Mouse (Mus musculus): ENCODE measurements around the gene Usp42.

The Usp42 gene

DNA sequence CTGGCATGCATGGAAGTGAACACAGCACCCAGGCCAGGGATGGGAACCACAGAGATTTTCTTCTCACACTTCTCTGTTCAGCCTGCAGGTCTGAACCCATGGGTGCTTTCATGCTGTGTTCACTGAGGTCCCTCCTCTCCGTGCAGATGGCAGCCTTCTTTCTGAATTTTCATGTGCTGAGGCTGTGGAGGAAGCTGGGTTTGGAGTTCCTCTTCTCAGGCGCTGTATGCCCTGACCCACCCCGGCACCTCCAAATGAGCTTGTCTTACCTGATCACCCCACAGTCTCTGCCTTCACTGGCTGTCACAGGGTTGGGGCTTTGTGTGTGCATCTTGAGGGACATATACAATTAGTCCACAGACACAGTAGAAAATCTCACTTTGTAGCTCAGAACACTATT is 44.5 kb downstream of the Usp42 start:
- DNase-seq, result no peak

GRCm38 (mm10) chr5:143686456-143686855 is 45.6 kb downstream of the Usp42 start:
- no peak for DNase-seq

- no peak for DNase-seq
These were observed 47.1 kb downstream of the Usp42 start for GRCm38 (mm10) chr5:143684911-143685390.

DNA sequence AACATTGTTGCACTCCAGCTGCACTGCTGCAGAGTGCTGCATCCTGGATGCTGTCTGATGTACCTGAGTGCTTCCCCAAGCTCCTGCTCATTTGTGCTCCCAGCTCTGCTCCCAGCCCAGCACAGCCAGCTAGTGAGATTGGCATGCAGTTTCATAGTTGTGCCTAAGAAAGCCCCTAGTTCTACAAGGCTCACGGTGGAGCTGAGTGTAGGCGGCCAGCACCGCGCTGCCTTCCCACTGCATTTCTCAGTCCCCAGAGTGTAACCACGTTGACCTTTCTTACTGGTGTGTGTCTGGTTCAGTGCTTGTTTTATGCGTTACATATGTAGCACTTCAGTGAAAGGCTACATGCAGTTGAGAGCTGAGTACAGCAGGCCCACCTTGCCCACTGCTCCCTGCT is 48.4 kb downstream of the Usp42 start:
- no peak for DNase-seq

DNA sequence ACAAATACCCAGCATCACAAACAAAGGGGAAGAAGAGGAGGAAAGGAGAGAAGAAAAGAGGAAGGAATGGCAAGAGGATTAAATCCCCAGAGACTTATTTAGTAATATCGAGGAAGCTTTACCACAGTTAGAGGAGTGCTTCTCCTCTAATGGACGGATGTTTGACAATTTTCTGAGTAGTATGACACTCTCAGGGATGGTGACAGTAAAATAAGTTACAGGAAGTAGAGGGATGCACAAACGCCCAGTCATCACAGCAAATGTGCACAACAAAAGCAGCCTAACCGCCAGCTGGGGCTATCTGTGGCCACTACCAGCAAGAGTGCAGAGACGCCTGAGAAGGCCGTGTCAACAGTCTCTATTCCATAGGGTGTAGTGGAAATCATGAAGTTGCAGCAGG is 52.4 kb downstream of the Usp42 start:
- DNase-seq, result no peak

DNA sequence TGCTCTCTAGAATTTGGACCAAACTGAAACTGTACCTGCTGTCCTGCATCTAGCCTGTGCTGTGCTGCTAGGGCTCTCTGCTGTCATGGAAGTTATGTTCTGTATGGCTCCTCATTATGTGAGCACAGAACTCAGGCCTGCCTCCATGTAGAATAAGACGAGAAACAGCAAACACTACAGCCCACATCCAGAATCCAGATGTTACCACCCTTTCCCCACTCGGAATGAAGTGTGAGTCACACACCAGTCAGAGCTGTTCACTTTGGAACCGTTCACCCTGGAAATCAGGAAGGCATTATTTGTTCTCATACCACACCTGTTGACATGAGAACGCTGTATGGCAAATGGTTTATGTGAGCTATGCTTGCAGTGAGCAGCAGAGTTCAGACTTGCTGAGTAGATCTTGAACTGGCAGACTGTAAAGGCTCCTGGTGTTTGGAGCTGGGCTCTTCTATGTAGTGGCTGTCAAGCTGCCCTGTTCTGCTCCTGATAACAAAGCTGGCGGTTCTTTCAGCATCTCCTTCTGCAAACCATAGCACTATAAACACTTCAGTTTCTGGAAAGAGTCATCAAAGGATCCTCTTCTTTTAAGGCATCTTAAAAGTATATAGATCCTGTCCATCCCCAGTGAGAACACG is 53.3 kb downstream of the Usp42 start:
- no peak for DNase-seq

- DNase-seq, result no peak
These were observed 54.7 kb downstream of the Usp42 start for GRCm38 (mm10) chr5:143677363-143677762.

DNA sequence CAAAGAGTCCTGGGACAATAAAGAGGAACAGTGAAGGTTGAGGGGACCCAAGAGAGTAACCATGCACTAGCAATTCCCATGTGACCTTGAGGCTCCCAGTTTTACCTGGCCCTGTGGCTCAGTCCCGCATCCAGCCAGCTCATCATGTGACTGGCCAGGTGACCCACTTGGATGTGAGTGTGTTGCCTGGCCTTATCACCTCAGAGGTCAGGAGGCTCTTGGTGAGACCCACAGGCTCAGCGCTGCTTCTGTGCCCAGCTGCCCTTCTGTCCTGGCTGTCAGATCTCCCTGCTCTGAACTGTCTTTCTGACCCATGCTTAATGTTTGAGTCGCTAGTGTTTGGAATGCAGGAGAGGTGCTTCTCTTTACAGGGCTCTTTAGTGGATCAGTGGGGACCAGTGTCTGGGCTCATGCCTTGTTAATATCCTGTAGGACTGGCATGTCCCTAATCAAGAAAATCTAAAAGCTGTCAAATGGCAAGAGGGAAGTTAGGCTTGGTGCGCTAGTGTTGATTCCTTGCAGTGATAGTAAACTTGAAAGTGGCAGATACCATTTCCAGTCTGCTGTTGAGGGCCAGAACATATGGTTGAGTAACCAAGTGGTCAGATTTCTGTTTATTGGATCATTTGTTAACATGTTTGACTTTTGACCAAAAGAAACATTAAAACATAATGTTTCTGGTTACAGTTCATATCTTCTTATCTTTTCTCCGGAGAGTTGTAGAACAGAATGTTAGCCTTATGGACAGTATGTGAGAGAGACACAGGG is 55.7 kb downstream of the Usp42 start:
- no peak for DNase-seq

DNA sequence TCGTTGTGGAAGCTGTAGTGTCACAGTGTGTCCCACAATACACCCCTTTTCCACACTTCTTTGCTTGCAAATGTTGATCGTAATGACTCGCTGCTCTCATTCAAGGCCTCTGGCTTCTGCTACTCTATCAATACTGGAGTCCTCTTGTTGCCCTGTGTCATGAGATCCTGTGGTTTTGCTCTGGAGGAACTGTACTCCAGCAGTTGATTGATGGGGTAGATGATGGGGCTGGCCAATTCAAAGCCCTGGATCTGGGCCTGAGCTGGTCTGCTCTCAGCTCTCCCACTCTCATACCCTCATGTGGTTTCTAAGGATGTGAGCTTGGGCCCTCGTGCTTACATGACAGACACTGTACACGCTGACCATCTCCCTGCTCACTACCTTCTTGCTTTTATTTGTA is 57.5 kb downstream of the Usp42 start:
- no peak for DNase-seq

- no peak for DNase-seq
These were observed 61.2 kb downstream of the Usp42 start for GRCm38 (mm10) chr5:143670740-143671415.

- DNase-seq, result no peak
These were observed 62.2 kb downstream of the Usp42 start for GRCm38 (mm10) chr5:143669839-143670238.

- DNase-seq, result no peak
These were observed 62.7 kb downstream of the Usp42 start for GRCm38 (mm10) chr5:143669393-143669792.

GRCm38 (mm10) chr5:143668884-143669283 is 63.2 kb downstream of the Usp42 start:
- no peak for DNase-seq

DNA sequence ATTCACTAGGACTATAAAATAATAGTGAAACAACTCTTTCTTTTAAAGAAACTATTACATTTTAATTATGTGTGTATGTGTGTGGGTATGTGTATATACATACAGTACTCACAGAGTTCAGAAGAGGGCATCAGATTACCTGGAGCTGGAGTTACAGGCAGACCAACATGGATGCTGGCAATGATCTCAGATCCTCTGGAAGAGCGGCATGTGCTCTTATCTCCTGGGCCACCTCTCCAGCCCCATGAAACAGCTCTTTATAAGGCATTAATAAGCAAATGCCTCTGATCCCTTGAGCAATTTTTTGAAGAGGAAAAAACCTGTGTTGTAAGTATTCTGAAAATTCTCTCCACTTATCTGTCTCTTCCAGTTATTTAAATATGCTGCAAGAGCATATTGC is 66.1 kb downstream of the Usp42 start:
- no peak for DNase-seq

- no peak for DNase-seq
These were observed 66.5 kb downstream of the Usp42 start for GRCm38 (mm10) chr5:143665561-143665960.

DNA sequence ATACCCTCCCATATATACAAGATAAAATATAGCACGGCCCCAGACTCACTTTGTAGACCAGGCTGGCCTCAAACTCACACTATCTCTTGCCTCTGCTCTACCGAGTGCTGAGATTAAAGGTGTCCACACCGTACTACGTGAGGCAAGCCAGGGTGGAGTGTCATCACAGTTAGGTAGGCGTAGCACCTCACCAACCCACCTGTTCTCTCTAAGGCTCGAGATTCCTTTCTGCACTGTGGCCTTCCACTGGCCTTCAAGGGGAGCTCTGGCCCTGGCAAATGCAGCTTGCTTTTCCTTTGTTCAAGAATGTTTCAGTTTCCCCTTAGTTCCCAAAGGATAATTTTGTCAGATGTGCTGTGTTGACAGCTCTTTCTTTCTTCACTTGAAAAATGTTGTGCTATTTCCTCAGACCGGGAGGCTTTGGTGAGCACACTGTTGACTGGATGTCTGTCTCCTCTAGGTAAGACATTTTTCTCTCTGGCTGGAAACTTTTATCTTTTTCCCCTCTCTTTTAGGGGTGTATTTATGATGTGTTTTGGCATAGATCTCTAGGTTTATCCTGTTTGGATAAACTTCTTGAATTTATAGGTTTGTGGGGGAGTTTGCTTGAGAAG is 68.9 kb downstream of the Usp42 start:
- no peak for DNase-seq

Data from cerebellum, adult 9-10 months (tissue).